Mouse (Mus musculus) thymus, adult 2 months (tissue): ENCODE results near the gene Usb1.

Experiments used
- CTCF ChIP-seq: fragments of 200-500 bp; IDR thresholded peaks from 2 replicates; pipeline ENCODE4 v1.5.1; 2012; ENCODE audit warnings: mild to moderate bottlenecking, control low read depth, low read length, moderate library complexity, borderline replicate concordance; ENCODE audit not compliant: control insufficient read depth, poor library complexity, insufficient read depth; ENCODE audit errors: extremely low read depth
- POLR2A ChIP-seq: fragments of 200-500 bp; IDR thresholded peaks from 2 replicates; pipeline ENCODE4 v1.6.1; 2012; ENCODE audit warnings: mild to moderate bottlenecking, low read length, control low read depth, moderate library complexity; ENCODE audit not compliant: control insufficient read depth, poor library complexity, insufficient read depth; ENCODE audit errors: extremely low read depth

DNA sequence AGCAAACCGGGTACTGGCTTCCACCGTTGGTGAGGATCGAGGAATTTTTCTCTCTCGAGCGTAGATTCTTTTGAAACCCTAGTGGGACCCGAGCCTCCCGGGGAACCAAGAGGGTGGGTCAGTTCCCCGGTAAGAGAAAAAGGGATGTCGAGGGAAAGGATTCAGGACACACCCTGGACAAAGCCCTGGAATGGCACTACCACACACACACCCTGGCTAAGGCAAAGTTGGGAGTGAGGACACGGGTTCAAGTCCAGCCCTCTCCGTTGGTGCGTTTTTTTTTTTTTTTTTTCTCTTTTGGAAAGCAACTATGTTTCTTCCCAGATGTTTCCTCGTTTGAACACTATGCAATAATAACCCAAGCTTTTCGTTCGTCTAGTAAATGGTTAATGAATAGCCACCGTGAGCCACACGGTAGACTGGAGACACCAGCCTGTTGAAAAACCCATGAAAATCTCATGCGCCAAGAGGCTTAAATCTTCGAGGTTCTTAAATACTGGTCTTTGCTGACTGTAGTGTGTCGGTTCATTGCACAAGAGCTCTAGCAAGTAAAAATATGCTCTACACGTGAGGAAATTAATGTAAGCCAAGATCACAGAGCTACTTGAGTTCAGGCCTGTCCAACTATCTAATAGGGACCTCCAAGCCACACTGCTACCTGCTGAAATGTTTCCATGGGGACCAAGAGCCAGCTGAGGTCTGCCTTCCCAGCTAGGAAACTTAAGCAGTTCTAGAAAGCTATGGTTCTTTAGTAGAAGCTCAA, 534 bp downstream of the Usb1 start:
- TF ChIP-seq POLR2A (no peak), CTCF (no peak)
